Mouse (Mus musculus): Measurements from ENCODE around the gene Mrps9. TPM values are rescaled to one million over a fixed set of nuclear protein-coding genes. Genes with fewer than 3 reads are reported as not detected.
A peak's percentile ranks its signal among the peaks of the same experiment; 100 is the strongest.

Gene Mrps9
- 59.6 and 62.0 TPM in 2 replicates for polyA plus RNA-seq (2015; fragmentation: Nextera tagmentation; extraction: Ambion mirVana)

DNA sequence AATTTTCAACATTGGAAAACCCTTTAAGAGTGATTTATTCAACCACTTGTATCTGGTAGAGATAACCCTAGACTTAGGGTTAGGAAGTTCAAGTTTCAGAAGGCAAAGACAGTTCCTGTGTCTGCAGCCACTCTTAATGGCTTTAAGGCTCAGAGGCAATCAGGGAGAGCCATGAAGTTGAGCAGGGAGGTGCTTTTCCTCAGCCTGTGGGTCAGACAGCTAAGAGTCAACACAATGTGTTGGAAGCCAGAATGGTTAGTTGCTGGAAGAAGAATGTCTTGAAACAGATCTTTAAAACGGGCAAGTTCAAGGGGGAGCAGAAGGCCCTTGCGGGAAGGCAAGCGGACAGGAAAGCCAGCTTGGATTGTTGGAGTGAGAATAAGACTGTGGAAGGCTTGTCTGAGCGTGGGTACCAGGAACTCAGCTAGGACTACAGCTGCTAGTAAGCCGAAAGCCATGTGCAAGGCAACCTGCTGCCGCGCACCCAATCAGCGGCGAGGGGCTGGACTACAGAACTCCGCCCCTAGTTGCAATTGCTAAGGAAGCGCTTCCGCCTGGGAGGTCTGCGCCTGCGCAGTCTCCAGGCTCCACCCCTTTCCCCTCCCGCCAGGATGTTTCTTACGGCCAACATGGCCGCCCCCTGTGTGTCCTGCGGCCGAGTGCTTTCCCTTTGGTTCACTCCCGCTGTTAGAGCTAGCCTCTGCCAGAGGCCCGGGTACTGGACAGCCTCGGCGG is at the start of gene Mrps9:
Mrps9 (plus strand) TSS at position 571 of the 735 bp plus-strand sequence.
- 1% methylated on average over 23 of the region's 23 CpGs for WGBS
- Histone ChIP-seq H3K27ac (peak within 1 kb of the TSS; percentile 65), H3K4me3 (peak within 1 kb of the TSS; percentile 78), H3K36me3 (no peaks in the 10 kb centered on the region), H3K9ac (peak within 1 kb of the TSS; percentile 75), H3K9me3 (replicated peaks) (no peaks in the 10 kb centered on the region), H3K27me3 (no peaks in the 10 kb centered on the region), H3K4me2 (peak within 1 kb of the TSS; percentile 67), H3K4me1 (replicated peaks) (peaks cover 10% of the 10 kb centered on the region)
- peak; percentile 100 for ATAC-seq (replicated peaks; ENCODE audit: insufficient number of reproducible peaks, insufficient read depth, low FRiP score, low read depth)

DNA sequence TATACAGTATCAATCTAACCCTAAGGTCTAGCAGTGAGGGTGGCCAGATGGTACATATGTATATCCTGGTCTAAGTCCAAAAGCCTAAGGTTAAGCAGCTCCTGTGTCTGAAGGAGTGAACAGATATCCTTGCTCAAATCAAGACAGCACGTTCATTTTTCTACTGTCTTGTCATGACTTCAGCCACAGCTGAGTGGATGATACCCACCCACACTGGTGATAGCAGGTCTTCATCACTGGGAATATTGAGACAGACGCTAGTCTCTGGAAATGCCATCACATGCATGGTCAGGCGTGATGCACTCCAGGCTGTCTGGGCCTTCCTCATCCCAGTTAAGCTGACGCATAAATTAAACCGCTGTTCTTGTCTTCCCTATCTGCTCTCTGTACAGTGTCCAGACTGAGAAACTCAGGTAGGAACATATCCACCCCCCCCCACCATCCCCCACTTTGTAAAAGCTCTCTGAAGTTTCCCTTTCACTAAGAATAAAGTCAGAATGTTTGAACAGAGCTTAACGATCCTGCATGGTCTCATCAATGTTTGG is 37.7 kb upstream of the Mrps9 start:
- H3K9ac ChIP-seq, result no peak overlapping the region
- H3K27ac ChIP-seq, result no peak overlapping the region
- no peak overlapping the region for H3K4me3 ChIP-seq
- no peaks in the 10 kb centered on the region for H3K4me1 ChIP-seq (replicated peaks)
- no peak for ATAC-seq (replicated peaks; ENCODE audit: insufficient number of reproducible peaks, insufficient read depth, low FRiP score, low read depth)
- no peaks in the 10 kb centered on the region for H3K36me3 ChIP-seq
- WGBS, result 77% methylated on average over 6 of the region's 6 CpGs
- no peak overlapping the region for H3K4me2 ChIP-seq
- no peaks in the 10 kb centered on the region for H3K9me3 ChIP-seq (replicated peaks)
- H3K27me3 ChIP-seq, result no peaks in the 10 kb centered on the region

DNA sequence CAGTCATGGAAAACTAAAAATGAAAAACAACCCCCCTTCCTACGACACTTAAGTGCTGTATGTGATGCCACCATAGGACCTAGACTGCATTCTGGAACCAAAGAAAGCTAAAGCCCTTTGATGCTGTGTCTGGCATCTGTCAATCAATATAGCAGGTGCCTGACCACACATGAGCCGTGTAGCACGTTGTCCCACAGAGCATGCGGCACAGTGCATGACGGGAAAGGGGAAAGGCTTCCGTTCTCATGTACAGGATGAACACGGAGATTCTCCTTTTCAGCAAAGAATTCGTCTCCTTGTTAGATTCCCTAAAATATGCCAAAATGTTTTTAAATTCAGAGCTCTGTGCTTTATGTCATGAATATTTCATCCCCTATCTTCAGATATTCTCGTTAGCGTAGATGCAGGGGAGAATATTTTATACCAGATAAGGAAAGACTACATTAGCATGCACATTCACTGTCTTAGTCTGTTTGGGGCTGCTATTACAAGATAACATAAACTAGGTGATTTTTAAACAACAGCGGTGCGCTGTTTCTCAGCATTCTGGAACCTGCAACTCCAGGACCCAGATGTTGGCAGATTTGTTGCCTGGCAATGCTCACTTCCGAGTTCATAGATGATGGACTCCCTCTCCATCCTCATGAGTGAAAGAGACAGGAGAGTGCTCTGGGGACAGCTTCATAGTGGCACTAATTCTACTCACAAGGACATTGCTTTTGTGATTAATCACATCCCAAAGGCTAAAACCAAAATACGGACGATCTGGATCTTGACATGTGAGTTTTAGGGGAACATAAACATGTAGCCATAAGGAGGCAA is 36.0 kb upstream of the Mrps9 start:
- no peak overlapping the region for H3K4me3 ChIP-seq
- H3K36me3 ChIP-seq, result no peaks in the 10 kb centered on the region
- H3K27me3 ChIP-seq, result no peaks in the 10 kb centered on the region
- H3K27ac ChIP-seq, result no peak overlapping the region
- H3K9me3 ChIP-seq (replicated peaks), result no peaks in the 10 kb centered on the region
- WGBS, result 79% methylated on average over 15 of the region's 15 CpGs
- no peak overlapping the region for H3K9ac ChIP-seq
- no peak overlapping the region for H3K4me2 ChIP-seq
- H3K4me1 ChIP-seq (replicated peaks), result no peaks in the 10 kb centered on the region
- no peak for ATAC-seq (replicated peaks; ENCODE audit: insufficient number of reproducible peaks, insufficient read depth, low FRiP score, low read depth)

DNA sequence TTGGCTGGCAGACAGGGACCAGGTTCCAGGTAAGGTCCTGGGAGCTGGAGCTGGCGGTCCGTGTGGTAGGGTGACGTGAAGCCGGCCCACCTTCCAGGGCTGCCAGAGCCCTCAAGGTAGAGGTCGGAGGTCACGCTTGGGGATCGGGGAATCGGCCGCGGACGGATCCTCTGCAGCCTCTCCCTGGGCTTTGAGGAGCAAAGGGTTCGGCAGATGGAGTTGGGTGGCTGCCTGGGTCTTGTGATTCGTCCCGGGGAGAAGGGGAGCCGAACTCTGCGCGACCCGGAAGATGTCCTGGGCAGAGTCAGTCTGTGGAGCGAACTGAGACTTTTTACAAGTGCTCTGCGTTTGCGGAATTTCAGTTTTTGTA is 350 bp downstream of the Mrps9 start:
- Histone ChIP-seq H3K4me1 (replicated peaks) (peaks cover 10% of the 10 kb centered on the region), H3K36me3 (no peaks in the 10 kb centered on the region), H3K4me2 (peak overlapping the region; percentile 67), H3K27me3 (no peaks in the 10 kb centered on the region), H3K9ac (peak overlapping the region; percentile 75), H3K4me3 (peak overlapping the region; percentile 78), H3K9me3 (replicated peaks) (no peaks in the 10 kb centered on the region), H3K27ac (peak overlapping the region; percentile 65)
- ATAC-seq (replicated peaks; ENCODE audit: insufficient number of reproducible peaks, insufficient read depth, low FRiP score, low read depth), result peak; percentile 56
- under 1% methylated on average over 21 of the region's 21 CpGs for WGBS

DNA sequence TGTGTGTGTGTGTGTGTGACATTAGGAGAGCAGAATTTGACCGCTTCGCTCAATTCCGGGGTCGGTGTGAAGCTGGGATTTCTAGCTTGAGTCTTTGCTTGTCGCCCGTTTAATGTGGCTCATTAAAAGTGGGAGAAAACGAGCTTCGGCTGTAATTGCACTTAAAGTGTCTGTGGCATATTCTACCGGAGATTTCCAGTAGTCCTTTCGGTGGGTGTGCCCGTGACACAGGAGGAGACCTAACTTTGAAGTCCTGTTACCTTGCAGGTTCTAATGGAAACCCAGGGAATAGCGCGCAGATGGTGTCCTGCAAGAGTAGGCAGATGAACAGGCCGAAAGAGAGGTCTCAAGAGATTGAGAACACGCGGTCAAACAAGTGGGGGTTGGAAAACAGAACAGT is 777 bp downstream of the Mrps9 start:
- 4% methylated on average over 16 of the region's 16 CpGs for WGBS
- H3K9ac ChIP-seq, result peak overlapping the region; percentile 75
- H3K4me1 ChIP-seq (replicated peaks), result peaks cover 10% of the 10 kb centered on the region
- H3K27me3 ChIP-seq, result no peaks in the 10 kb centered on the region
- peak overlapping the region; percentile 78 for H3K4me3 ChIP-seq
- ATAC-seq (replicated peaks; ENCODE audit: insufficient number of reproducible peaks, insufficient read depth, low FRiP score, low read depth), result no peak
- H3K27ac ChIP-seq, result no peak overlapping the region
- H3K9me3 ChIP-seq (replicated peaks), result no peaks in the 10 kb centered on the region
- H3K4me2 ChIP-seq, result peak overlapping the region; percentile 67
- H3K36me3 ChIP-seq, result no peaks in the 10 kb centered on the region

DNA sequence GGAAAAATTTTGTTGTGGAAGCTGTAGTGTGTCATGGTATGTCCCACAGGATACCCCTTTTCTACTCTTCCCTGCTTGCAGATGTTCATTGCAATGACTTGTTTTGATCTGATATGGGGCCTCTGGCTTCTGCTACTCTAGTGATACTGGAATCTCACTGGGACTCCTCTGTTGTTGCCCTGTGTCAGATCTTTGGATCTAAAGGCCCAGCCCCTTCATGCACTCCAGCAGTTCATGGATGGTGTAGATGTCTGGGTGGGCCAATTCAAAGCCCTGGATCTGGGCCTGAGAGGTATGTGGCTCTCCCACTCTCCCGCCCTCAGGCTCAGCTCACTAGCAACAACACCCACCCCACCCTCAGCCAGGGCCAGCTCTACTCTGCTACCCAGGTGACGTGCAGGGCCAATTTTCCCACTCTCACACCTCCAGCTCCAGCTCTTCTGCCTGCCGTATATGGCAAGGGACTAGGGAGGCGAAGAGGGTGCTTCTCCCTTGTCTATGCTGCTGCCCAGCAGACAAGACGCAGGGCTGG is 13.8 kb downstream of the Mrps9 start:
- Histone ChIP-seq H3K9ac (no peak overlapping the region), H3K4me1 (replicated peaks) (0 out of 2 replicates have a peak, but pooled peaks cover 3% of the 10 kb centered on the region), H3K27ac (no peak overlapping the region), H3K4me3 (no peak overlapping the region), H3K36me3 (0 out of 2 replicates have a peak, but pooled peaks cover 14% of the 10 kb centered on the region), H3K27me3 (no peaks in the 10 kb centered on the region), H3K4me2 (no peak overlapping the region), H3K9me3 (replicated peaks) (no peaks in the 10 kb centered on the region)
- ATAC-seq (replicated peaks; ENCODE audit: insufficient number of reproducible peaks, insufficient read depth, low FRiP score, low read depth), result no peak
- WGBS, result 87% methylated on average over 5 of the region's 5 CpGs

DNA sequence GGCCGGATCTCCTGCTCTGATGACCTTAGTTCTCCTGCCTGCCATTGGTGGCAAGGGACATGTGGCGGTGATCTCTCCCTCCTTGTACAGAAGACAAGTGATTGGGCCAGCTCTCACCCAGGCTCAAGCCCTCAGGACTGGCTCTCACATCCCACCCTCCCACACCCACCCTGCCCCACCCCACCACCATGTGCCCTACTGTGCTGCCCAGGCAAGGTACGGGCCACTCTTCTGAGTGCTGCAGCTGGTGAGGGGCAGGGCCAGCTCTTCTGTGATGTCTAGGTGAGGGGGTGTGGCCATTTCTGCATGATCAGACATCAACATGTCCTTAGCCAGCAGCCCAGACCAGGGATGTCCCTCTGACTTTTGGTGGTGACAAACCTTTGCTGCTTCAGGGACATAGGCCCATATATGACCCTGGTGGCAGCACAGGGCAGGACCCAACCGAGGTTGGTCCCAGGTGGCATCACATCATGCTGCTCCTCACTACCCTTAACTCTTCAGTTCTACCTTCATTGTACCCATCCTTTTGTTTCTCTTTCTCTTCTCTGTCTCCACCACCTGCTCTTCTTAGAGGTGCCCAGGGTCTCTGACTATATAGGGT is 14.4 kb downstream of the Mrps9 start:
- 0 out of 2 replicates have a peak, but pooled peaks cover 14% of the 10 kb centered on the region for H3K36me3 ChIP-seq
- 93% methylated on average over 4 of the region's 4 CpGs for WGBS
- no peaks in the 10 kb centered on the region for H3K9me3 ChIP-seq (replicated peaks)
- ATAC-seq (replicated peaks; ENCODE audit: insufficient number of reproducible peaks, insufficient read depth, low FRiP score, low read depth), result 0 out of 2 replicates have a peak, but pooled peaks have one; percentile 43
- H3K4me2 ChIP-seq, result no peak overlapping the region
- H3K27me3 ChIP-seq, result no peaks in the 10 kb centered on the region
- H3K27ac ChIP-seq, result no peak overlapping the region
- H3K4me1 ChIP-seq (replicated peaks), result 0 out of 2 replicates have a peak, but pooled peaks cover 3% of the 10 kb centered on the region
- H3K9ac ChIP-seq, result no peak overlapping the region
- no peak overlapping the region for H3K4me3 ChIP-seq

DNA sequence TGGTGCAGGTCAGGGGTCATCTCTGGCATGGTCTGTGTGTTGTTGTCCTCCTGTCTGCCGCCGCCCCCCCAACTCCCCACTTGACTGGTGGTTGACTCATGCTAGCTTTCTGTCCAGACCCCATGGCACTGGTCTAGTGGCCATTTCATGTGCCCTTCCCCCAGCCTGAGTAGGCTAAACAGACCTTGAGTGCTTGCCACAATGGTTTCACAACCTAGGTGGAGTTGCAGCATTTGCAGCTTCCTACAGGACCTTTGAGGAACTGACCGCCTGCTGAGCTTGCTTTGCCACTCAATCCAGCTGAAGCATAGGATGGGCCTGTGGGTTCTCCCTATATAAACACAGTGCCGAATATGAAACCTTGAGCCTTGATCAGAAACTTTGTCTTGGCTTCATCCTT is 15.0 kb downstream of the Mrps9 start:
- Histone ChIP-seq H3K9ac (no peak overlapping the region), H3K4me2 (no peak overlapping the region), H3K4me1 (replicated peaks) (0 out of 2 replicates have a peak, but pooled peaks cover 3% of the 10 kb centered on the region), H3K9me3 (replicated peaks) (no peaks in the 10 kb centered on the region), H3K4me3 (no peak overlapping the region), H3K36me3 (0 out of 2 replicates have a peak, but pooled peaks cover 14% of the 10 kb centered on the region), H3K27me3 (no peaks in the 10 kb centered on the region), H3K27ac (no peak overlapping the region)
- ATAC-seq (replicated peaks; ENCODE audit: insufficient number of reproducible peaks, insufficient read depth, low FRiP score, low read depth), result no peak
- 94% methylated on average over 4 of the region's 4 CpGs for WGBS

DNA sequence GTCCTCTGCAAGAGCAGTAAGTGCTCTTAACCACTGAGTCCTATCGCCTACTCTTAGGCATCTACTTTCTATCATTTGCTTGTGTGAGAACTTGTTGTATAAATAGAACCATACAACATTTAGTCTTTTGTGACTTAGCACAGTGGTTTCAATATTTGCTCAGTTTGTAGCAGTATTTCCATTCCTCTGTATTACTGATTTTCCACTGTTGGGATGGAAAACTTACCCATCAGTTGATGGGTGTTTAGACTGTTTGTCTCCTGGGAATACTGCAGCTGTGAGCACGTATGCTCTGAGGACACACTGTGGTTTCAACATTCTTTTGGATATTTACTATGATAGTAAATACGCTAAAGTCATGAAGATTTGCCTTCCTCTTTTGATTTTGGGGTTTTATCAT is 16.2 kb downstream of the Mrps9 start:
- Histone ChIP-seq H3K27me3 (no peaks in the 10 kb centered on the region), H3K4me1 (replicated peaks) (no peaks in the 10 kb centered on the region), H3K36me3 (0 out of 2 replicates have a peak, but pooled peaks cover 14% of the 10 kb centered on the region), H3K4me2 (no peak overlapping the region), H3K4me3 (no peak overlapping the region), H3K9me3 (replicated peaks) (no peaks in the 10 kb centered on the region), H3K9ac (no peak overlapping the region), H3K27ac (no peak overlapping the region)
- ATAC-seq (replicated peaks; ENCODE audit: insufficient number of reproducible peaks, insufficient read depth, low FRiP score, low read depth), result no peak
- WGBS, result 92% methylated on average over 3 of the region's 3 CpGs

DNA sequence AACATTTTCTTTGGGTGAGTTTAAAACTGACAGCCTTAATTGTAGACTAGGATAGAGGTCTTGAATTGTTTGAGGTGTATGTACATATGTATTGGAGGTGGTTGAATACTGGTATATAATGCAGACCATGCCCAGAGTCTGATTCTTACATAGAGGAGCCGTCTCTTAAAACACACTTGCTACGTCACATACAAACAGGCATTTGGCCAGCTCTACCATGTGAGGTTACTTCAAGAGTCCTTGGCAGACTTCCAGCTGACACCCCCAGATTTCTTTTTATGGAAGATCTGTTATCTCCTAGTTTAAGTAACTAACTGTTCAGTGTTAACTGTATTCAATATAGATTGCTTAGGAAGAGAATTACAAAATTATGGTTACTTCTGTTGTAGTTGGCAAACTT is 23.1 kb downstream of the Mrps9 start:
- H3K9ac ChIP-seq, result no peak overlapping the region
- ATAC-seq (replicated peaks; ENCODE audit: insufficient number of reproducible peaks, insufficient read depth, low FRiP score, low read depth), result no peak
- WGBS, result 35% methylated on average over 2 of the region's 2 CpGs

More for the DNA sequence above, 23.1 kb downstream of the Mrps9 start:
- H3K4me2 ChIP-seq, result no peak overlapping the region
- no peaks in the 10 kb centered on the region for H3K27me3 ChIP-seq
- peak overlapping the region; percentile 34; the same call in 1 of the 2 replicates for H3K27ac ChIP-seq
- peaks cover 10% of the 10 kb centered on the region; the same call in 1 of the 2 replicates for H3K4me1 ChIP-seq (replicated peaks)
- H3K9me3 ChIP-seq (replicated peaks), result no peaks in the 10 kb centered on the region
- H3K4me3 ChIP-seq, result no peak overlapping the region
- no peaks in the 10 kb centered on the region for H3K36me3 ChIP-seq

Measured in heart, embryonic 15.5 days (tissue).